Mouse (Mus musculus): ENCODE data around the gene Apopt1.
A peak's percentile ranks its signal among the peaks of the same experiment; 100 is the strongest.

Apopt1 gene

DNA sequence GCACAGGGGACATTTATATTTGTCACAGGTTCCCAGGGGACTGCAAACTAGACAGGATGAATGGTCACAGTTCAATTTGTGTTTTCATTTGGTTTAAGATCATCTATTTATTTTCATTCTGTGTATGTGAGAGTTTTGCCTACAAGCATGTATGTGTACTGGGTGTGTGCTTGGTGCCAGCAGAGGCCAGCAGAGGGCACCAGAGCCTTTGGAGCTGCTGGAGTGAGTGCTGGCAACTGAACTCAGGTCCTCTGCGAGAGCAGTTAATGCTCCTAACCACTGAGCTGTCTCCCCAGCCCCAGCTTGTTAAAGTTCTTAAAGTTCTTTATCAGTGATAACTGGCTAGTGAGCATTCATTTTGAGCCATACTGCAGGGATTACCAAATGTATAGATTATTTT, 66.5 kb downstream of the Apopt1 start:
- DNase-seq, result no peak

DNA sequence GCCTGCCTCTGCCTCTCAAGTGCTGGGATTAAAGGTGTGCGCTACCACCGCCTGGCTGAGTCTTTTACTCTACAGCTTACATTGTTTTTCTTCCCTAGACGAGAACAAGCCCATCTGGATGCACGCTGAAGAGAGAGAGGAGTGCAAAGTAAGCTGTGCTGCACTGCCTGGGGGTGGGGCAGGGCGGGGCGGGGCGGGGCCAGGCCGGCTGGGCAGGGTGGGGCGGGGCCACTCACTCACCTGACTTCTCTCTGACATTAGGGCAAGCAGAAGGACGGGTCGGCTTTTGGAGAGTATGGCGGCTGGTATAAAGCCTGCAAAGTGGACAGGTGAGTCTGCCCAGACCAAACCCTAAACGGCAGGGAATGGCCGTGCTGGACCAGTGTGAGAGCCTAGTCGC, 72.1 kb downstream of the Apopt1 start:
- DNase-seq, result no peak

DNA sequence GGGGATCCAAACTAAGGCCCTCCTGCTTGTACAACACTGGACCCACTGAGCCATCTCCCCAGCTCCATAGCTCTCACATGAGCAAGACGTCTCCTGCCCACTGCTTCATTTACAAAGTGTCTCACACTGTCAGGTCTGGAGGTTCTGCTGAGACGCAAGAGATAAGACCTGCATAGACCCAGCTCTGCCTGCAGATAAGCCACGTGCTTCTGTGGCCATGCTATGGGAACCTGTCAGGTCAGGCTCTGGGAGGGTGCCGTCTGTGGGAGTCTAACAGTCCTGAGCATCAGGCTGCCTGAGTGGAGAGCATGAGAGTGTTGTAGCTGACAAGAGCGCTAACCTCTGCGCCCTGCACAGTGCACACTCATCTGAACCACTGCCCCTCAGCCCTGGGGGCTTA, 74.0 kb downstream of the Apopt1 start:
- DNase-seq, result no peak

DNA sequence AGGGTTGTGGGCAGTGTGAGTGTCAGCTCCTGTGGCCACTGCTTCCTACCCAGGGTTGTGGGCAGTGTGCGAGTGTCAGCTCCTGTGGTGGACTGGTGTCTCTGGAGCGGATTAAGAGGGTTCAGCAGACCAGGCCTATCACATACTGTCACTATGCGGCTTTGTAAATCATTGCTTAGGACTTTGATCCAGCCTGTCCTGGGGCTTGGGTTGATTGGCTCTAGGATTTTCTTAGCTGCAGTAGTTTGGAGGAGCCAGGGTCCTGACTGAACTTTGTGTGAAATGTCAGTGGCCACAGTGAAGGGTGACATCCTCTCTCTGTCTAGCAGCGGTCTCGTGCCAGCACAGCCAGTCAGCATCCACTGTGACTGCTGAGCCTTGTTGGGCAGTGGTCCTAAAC, 77.0 kb downstream of the Apopt1 start:
- peak; percentile 86 for DNase-seq

DNA sequence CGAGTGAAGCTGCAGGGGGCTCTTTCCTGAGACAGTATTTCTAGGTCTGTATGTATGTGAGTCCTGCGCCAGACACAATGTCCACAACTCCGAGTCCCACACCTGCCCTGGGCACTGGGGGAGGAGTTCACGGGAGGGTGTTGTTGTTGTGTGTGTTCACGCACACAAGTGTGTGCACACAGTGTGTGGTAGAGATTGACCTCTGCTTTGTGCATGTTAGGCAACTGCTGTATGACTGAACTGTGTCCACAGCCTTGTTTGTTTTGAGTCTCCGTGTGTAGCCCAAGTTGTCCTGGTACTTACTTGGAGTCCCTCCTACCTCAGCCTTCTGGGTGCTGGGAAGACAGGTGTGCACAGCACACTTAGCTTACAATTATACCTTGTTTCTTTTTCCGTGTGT, 77.6 kb downstream of the Apopt1 start:
- no peak for DNase-seq

DNA sequence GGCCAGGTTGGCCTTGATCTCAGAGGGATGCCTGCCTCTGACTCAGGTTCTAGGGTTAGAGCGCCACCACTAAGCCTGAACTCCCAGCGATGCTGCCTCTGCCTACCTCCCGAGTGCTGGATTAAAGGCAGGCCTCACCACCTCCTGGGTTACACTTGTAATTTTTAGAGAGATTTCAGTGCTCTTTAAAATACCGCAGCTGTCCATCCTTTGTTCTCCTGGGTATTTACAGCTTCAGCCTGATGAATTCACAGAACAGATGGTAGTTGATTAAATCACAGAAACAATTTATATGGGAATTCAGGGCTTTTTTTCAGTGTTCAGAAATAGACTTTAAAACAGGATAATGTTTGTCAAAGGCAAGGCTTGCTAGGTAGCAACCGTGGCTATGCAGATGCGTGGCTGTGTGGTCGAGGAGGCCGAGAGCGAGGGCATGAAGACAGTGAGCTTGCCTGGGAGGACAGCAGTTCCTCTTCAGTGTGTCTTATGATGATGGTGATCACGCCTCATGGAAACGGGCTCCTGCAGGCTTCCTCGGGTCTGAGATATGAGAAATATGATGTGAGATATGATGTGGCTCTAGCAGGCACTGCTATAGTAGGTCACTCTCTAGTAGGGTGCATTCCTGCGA, 78.5 kb downstream of the Apopt1 start:
- no peak for DNase-seq

DNA sequence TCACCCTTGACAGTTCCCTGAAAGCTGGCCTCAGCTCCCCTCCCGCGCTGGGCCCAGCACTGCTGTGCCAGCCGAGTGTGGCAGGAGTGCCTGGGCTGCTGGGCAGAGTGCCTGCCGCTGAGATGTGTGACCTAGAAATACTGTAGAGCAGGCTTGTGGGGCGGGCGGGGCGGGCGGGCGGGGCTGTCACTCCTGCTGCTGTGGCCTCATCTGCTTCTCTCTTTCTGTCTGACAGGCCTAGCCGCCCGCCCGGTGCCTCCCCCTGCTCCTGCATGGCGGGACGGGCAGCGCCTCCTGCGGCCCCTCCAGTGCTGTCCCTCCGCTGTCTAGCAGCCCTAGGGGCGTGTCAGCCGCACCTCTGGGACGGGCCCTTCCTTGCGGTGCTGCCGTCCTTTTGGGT, 81.0 kb downstream of the Apopt1 start:
- DNase-seq, result peak; percentile 87

DNA sequence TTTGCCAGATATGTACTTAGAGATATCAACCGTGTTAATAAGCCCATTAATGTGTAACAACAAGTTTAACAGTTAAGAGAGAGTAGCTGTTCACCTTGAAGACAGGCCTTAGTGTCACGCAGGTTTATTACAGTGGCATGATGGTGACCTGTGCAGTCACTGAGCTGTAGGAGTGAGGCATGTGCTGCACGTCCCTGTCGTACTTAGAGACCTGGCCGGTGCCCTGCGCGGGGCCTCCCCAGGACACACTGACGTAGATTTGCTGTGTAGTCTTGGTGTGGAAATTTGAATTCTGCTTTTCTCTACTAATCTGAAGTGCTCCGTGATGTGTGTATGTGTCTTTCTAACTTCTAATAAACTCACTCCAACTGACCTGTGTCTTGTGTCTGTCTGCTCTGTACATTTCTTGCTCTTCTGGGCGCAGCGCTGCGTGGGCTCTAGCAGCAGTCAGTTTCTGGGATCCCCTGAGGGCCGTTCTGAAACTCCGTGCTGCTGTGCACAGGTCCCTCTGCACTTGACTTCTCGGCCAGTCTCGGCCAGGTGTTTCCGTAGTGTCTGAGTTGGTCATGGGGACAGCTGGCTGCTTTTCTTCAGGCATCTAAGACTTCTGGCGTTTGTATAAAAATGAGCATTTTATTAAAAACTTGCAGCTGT, 81.6 kb downstream of the Apopt1 start:
- no peak for DNase-seq

DNA sequence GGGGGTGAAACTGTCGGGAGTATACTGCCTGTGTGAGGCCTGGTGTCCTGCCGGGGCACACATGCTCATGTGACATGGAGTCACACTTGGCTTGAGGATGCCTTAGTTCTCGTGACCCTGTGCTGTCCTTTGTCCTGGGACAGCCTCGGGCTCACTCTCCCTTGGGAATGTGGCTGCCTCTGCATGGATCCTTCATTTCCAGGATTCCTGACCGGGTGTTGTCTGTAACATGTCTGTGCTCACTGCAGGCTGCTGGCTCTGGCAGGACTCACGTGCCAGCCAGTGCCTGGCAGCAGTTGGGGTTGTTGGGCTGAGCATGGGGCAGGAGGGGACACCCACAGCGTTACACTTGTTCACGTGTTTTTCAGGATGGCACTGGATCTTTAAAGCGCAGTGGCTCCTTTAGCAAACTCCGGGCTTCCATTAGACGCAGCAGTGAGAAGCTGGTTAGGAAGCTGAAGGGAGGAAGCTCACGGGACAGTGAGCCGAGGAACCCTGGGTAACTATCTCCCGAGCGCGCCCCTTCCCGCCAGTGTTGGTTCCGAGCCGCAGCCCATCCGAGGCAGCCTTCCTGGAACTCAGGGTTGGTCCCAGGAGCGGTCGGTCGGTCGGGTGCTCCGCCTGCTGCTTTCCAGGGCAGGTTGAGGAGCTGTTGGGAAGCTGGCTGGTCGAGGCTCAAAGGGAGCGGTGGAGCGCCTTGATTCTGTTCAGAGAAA, 82.3 kb downstream of the Apopt1 start:
- peak; percentile 72 for DNase-seq

DNA sequence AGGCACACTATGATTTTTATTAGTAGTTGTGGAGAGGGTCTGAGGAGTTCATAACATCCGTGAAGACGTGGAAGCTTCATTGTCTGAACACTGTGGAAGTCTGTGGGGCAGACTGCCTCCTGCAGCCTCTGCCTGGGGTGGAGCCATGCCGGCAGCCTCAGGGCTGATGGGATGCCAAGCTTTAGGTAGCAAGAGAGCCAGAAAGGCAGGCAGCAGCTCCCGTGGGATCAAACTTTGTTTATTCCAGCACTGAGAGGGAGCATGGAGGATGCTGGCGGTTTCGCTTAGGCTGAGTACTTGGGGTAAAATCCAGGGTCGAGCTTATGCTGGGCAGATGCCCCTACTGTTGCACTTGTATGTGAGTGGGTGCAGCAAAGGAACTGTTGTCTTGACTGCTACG, 84.2 kb downstream of the Apopt1 start:
- DNase-seq, result no peak

DNA sequence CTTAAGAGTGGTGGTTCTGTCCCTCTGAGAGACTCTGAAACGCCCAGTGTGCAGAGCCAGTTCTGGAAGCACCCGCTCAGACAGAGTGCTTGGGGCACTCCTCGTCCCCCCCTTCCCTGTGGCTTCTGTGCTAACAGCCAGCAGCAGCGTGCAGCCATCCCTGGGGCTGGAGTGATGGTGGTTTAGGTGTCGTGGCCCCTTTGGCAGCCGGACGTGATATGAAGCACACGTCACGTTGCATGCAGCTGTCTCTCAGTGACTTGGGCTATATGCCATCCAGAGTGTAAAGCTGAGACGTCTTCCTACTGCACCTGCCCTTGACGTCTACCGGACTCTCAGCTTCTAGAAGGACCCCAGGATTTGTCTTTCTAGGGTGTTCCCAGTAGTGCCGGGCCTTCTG, 85.4 kb downstream of the Apopt1 start:
- no peak for DNase-seq

DNA sequence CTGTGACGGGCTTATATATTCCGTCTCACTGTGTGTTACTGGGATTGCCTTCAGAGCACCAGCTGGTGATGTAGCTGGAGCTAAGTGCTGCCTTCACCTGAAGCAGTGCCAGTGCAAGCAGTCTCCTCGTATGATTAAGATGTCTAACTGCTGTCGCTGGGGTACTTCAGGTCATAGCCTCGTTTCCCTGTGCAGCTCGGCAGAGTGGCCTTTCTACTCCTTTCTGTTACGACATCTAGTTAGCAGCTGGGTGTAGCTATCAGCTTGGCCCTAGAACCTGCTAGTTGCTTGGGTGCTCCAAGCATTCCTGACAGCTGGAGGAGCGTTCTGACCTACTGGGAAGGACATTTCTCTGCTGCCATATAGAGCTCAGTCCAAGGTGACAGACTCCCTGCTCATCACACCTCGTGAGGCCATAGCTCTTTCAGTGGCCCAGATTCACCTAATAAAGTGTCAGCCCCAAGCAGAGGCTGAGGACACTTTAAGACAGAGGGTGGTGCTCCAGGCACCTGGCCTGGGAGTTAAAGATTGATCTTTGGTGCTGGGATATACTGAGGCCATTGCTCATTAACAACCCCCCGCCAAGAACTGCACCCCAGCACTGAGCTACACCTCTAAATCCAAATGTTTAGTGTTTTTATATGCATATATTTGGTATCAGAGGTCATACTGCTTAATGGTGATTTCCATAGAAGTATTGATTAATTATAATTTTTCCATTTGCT, 87.6 kb downstream of the Apopt1 start:
- peak; percentile 70 for DNase-seq

DNA sequence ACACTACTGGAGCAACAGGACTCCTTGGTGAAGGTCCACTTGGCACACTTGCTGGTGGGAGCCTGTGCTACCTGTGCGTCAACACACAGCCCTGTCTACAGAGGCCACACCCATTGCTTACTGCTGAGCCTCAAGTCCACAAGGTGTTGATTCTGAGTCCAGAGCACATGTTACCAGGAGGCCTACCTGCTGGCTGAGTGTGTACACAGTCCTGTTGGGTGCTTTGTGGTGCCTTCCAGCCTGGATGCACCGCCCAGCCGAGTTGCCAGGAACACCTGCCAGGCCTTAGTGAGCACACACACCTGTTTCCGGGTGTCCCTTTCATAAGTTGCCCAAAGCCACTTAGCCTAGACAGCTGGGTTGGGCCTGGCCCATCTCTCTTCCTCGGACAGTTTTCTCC, 90.5 kb downstream of the Apopt1 start:
- DNase-seq, result no peak

Data from kidney, adult 9 months (tissue).